Mouse (Mus musculus): ENCODE results near the gene Yy1. TPM values are rescaled to one million over a fixed set of nuclear protein-coding genes. Genes with fewer than 3 reads are reported as not detected.
A peak's percentile ranks its signal among the peaks of the same experiment; 100 is the strongest.

The Yy1 gene
- polyA plus RNA-seq, 1 experiment: 23.9 TPM

DNA sequence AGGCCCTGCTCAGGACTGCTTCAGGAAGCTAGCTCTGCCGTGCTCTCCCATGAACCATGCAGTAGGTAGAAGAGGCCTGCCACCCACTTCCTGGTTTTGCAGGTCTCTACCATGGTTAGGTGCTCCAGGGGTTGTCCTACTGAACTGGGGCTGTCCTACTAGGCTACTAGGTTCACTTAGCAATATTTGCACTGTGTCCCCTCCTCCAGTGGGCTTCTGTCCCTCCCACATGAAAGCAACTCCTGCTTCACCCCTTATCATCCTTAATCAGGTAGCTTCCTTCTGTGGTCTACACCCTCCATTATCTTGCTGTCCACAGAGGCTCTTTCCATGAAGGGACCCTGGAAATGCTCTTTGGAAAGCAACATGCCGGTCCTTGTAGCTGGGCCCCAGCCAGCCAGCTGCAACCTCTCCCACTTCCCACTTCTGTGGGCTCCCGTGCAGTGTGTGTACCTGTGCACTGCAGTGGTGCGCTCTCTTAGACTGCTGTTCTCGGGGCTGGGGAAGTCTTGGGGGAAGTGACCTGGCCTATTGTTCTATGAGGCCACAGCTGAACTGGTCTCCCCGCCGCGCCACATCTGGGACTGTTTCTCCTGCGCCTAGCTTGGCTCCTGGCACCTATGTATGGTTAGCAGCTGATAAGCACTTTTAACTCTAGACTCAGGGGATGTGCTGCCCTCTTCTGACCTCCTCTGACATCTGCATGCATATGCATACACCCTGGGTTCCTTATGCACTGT is 29.5 kb upstream of the Yy1 start:
- no peaks in the 10 kb centered on the region for H3K4me1 ChIP-seq (ENCODE audit: control insufficient read depth, insufficient read depth, low read length)
- no peaks in the 10 kb centered on the region for H3K27me3 ChIP-seq (ENCODE audit: control insufficient read depth, insufficient read depth, low read length)
- H3K27ac ChIP-seq (ENCODE audit: insufficient read depth, low read length): no peak overlapping the region
- H3K4me3 ChIP-seq (replicated peaks; ENCODE audit: insufficient read depth, low read depth, low read length): no peak overlapping the region
- DNase-seq: no peak
- 70% methylated on average over 9 of the region's 9 CpGs for WGBS
- TF ChIP-seq CTCF (IDR thresholded peaks at IDR 0.05; ENCODE audit: borderline replicate concordance, insufficient read depth, low read depth, low read length): peak; percentile 6; the same call in 1 of the 2 replicates
- no peak for TF ChIP-seq POLR2A (IDR thresholded peaks at IDR 0.05; ENCODE audit: borderline replicate concordance, insufficient read depth, low read length)

DNA sequence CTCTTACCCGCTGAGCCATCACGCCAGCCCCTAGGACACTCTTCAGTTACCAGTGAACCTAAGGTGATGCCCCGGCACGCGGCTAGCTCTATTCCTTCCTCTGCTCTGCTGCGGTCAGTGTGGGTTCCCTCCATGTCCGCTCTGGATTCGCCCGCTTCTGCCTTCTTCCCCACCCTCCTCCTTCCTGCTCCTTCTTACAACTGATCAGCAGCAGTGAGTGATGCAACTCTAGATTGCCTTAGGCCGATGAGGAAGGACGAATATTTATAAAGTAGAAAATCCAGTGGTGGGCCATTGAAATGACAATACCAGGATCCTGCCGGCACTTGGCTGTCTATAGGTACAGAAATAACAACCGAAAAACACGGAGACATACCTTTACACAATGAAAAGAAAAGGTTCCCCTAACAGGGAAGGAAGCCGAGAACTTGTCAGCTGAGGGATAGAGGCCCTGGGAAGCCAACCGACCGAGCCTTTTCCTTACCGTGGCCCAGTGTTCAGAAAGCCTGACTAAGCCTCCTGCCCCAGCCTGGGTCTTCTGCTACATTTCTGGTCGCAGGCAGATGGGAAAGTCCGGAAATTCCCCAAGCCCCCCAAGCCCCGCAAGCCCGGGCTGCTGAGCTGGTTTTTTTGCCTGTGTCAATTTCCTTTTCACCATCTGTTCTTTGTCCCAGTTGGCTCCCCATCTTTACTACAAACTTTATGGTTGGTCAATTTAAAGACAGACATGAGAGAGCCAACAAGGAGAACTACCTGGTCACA is 27.7 kb upstream of the Yy1 start:
- TF ChIP-seq CTCF (IDR thresholded peaks at IDR 0.05; ENCODE audit: borderline replicate concordance, insufficient read depth, low read depth, low read length): no peak
- no peak for TF ChIP-seq POLR2A (IDR thresholded peaks at IDR 0.05; ENCODE audit: borderline replicate concordance, insufficient read depth, low read length)
- Histone ChIP-seq H3K27ac (ENCODE audit: insufficient read depth, low read length) (no peak overlapping the region), H3K4me3 (replicated peaks; ENCODE audit: insufficient read depth, low read depth, low read length) (peak overlapping the region; percentile 55), H3K4me1 (ENCODE audit: control insufficient read depth, insufficient read depth, low read length) (no peaks in the 10 kb centered on the region), H3K27me3 (ENCODE audit: control insufficient read depth, insufficient read depth, low read length) (no peaks in the 10 kb centered on the region)
- WGBS: 64% methylated on average over 22 of the region's 22 CpGs
- DNase-seq: no peak

DNA sequence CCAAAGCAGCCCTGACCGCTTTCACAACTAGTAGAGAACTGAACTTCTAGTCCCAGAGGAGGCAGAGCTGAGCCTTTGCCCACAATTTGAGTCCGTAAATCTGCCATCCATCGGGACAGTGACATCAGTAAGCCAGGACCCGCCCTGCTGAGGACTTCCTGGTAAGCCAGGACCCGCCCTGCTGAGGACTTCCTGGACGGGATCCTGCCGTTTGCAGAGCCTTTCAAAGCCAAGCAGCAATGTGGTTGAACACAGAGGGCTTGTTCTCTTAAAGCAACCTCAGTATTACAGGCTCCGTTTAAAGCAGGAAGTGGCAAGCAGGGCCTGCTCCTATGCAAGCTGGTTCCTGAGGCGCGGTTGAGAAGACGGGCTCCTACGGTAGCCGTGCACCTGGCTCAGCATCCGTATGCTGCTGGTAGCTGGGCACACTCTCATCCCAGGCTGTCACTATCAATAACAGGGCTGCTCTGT is 27.0 kb upstream of the Yy1 start:
- H3K4me1 ChIP-seq (ENCODE audit: control insufficient read depth, insufficient read depth, low read length): no peaks in the 10 kb centered on the region
- H3K4me3 ChIP-seq (replicated peaks; ENCODE audit: insufficient read depth, low read depth, low read length): peak overlapping the region; percentile 55
- 5% methylated on average over 14 of the region's 14 CpGs for WGBS
- TF ChIP-seq POLR2A (IDR thresholded peaks at IDR 0.05; ENCODE audit: borderline replicate concordance, insufficient read depth, low read length): peak; percentile 60; the same call in 1 of the 2 replicates
- TF ChIP-seq CTCF (IDR thresholded peaks at IDR 0.05; ENCODE audit: borderline replicate concordance, insufficient read depth, low read depth, low read length): no peak
- peak overlapping the region; percentile 49 for H3K27ac ChIP-seq (ENCODE audit: insufficient read depth, low read length)
- peak; percentile 52 to 53 for DNase-seq
- H3K27me3 ChIP-seq (ENCODE audit: control insufficient read depth, insufficient read depth, low read length): no peaks in the 10 kb centered on the region

DNA sequence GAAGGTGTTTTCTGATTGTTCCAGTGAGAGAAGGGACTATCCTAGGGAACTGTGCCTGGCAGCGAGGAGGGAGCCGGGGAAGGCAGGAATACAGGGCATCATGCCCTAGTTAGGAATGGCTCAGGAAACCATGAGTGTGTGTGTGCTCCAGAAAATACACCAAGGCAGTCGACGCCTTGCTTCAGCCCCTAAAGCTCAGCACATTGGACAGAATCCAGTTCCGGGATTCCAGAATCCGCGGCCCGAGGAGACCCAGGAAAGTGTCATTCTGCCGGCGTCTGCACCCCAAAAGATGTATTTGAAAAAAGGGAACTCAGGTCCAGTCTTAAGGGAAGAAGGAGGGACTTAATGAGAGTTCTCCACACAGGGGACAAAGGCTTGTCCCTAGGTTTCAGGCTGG is 26.5 kb upstream of the Yy1 start:
- peak overlapping the region; percentile 55 for H3K4me3 ChIP-seq (replicated peaks; ENCODE audit: insufficient read depth, low read depth, low read length)
- H3K4me1 ChIP-seq (ENCODE audit: control insufficient read depth, insufficient read depth, low read length): no peaks in the 10 kb centered on the region
- no peak for TF ChIP-seq CTCF (IDR thresholded peaks at IDR 0.05; ENCODE audit: borderline replicate concordance, insufficient read depth, low read depth, low read length)
- no peak for TF ChIP-seq POLR2A (IDR thresholded peaks at IDR 0.05; ENCODE audit: borderline replicate concordance, insufficient read depth, low read length)
- peak overlapping the region; percentile 49 for H3K27ac ChIP-seq (ENCODE audit: insufficient read depth, low read length)
- no peaks in the 10 kb centered on the region for H3K27me3 ChIP-seq (ENCODE audit: control insufficient read depth, insufficient read depth, low read length)
- 17% methylated on average over 10 of the region's 10 CpGs for WGBS
- no peak for DNase-seq

DNA sequence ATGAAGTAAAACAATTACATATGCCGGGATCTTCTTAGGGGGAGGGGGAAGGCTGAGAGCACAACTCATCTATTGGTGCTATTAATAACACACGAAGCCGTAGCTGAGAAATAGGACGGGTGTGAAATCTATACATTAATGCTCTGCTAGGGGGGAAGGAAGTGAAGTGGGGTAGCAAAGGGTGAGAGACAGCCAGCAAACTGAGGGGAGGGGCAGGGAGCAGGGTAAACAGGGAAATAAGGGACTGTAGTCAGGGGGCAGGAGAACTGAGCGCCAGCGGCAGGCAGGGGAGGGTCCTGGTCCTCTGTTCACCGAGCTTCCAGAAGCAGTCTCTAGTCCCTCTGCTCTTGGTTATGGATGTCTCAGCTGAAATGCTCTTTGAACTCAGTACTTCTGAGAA is 25.9 kb upstream of the Yy1 start:
- no peaks in the 10 kb centered on the region for H3K4me1 ChIP-seq (ENCODE audit: control insufficient read depth, insufficient read depth, low read length)
- WGBS: 34% methylated on average over 7 of the region's 7 CpGs
- H3K27me3 ChIP-seq (ENCODE audit: control insufficient read depth, insufficient read depth, low read length): no peaks in the 10 kb centered on the region
- no peak overlapping the region for H3K27ac ChIP-seq (ENCODE audit: insufficient read depth, low read length)
- DNase-seq: no peak
- no peak overlapping the region for H3K4me3 ChIP-seq (replicated peaks; ENCODE audit: insufficient read depth, low read depth, low read length)
- TF ChIP-seq POLR2A (IDR thresholded peaks at IDR 0.05; ENCODE audit: borderline replicate concordance, insufficient read depth, low read length) (no peak), CTCF (IDR thresholded peaks at IDR 0.05; ENCODE audit: borderline replicate concordance, insufficient read depth, low read depth, low read length) (no peak)

DNA sequence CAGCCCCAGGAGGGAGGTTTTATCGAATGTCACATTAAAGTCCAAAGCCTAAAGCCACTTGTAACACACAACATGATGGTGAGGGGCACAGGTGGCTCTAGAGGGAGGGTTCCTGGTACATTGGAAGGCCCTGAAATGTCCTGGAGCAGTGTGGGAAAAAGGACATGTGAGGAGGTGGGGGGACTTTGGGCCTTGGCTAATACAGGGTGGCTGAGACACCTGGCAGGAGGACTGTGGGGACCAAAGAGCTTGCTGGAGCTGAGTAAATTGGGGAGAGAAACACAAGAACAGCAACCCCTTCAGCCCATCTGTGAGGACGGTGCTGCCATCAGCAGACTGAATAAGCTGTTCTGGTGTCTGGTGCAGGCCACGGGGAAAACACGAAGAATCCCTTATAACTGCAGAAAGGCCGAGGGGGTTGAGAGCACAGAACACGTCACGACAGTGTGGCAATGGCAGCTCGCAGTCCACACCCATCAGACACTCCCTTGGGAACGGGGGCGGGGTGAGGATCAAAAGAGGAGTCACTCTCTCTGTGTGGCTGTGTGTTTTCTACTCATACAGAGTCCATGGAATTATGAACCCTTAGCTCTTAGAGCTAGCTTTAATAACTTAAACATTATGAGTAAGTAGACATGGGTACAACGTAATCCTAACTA is 24.4 kb upstream of the Yy1 start:
- no peak for DNase-seq
- TF ChIP-seq POLR2A (IDR thresholded peaks at IDR 0.05; ENCODE audit: borderline replicate concordance, insufficient read depth, low read length) (no peak), CTCF (IDR thresholded peaks at IDR 0.05; ENCODE audit: borderline replicate concordance, insufficient read depth, low read depth, low read length) (no peak)
- Histone ChIP-seq H3K4me3 (replicated peaks; ENCODE audit: insufficient read depth, low read depth, low read length) (no peak overlapping the region), H3K4me1 (ENCODE audit: control insufficient read depth, insufficient read depth, low read length) (no peaks in the 10 kb centered on the region), H3K27ac (ENCODE audit: insufficient read depth, low read length) (no peak overlapping the region), H3K27me3 (ENCODE audit: control insufficient read depth, insufficient read depth, low read length) (no peaks in the 10 kb centered on the region)
- 86% methylated on average over 11 of the region's 11 CpGs for WGBS

DNA sequence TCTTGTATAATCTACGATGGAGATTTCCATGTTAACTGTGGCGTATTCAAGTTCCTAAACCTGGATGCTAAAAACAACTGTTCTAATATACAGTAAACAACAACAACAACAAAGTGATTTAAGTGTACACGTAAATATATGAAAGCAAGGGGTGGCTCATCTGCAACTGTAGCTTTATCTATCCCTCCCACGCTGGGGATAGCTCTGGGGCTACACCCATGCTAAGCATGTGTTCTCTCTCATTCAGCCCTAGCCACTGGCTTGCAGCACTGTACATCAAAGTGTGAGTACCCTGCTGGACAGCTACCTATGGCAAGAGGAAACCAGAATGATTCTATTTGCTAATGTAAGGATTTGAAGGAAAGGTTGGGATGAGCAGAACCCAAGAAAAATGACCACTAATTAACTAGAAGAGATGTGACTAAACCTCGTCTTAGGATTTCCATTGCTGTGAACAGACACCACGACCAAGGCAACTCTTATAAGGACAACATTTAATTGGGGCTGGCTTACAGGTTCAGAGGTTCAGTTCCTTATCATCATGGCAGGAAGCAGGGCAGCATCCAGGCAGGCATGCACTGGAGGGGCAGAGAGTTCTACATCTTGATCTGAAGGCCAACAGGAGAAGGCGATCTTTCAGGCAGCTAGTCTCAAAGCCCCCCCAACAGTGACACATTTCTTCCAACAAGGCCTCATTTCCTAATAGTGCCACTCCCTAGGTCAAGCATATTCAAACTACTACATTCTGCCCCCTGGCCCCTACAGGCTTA is 12.5 kb upstream of the Yy1 start:
- Histone ChIP-seq H3K27me3 (ENCODE audit: control insufficient read depth, insufficient read depth, low read length) (no peaks in the 10 kb centered on the region), H3K4me1 (ENCODE audit: control insufficient read depth, insufficient read depth, low read length) (no peaks in the 10 kb centered on the region), H3K4me3 (replicated peaks; ENCODE audit: insufficient read depth, low read depth, low read length) (no peak overlapping the region), H3K27ac (ENCODE audit: insufficient read depth, low read length) (no peak overlapping the region)
- no peak for DNase-seq
- WGBS: 96% methylated on average over 7 of the region's 7 CpGs
- no peak for TF ChIP-seq POLR2A (IDR thresholded peaks at IDR 0.05; ENCODE audit: borderline replicate concordance, insufficient read depth, low read length)
- no peak for TF ChIP-seq CTCF (IDR thresholded peaks at IDR 0.05; ENCODE audit: borderline replicate concordance, insufficient read depth, low read depth, low read length)

Measured in cerebellum, adult 2 months (tissue).